In the genomic region with DNA sequence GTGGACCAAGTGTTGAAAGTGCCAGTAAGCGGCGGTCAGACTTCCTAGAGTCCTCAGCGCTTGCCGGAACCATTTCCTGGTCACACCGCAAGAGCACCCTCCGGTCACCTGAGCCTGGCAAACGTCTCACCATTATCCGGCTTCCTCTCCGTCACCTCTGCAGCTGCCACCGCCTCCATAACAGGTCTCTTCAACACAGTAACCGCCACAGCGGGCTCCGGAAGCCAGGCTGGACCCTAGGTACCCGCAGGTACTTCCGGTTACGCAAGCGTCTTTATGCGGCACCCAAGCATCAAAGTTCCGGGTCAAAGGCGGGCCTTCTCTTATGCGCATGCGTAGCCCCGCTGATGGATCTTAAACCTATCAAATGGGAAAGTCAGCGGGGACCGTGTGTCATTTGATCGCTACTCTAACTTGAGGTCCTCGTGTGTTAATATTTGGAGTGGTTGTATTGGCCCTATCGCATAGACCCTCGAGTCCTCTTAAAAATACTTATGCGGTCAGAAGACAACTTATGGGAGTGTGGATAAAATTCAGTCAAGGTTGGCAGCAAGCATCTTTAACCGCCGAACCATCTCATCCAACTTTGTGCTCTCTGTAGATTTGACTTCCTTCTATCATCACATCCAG, we compare ENCODE assay signal across 8 mouse cellular contexts. TPM values are rescaled to one million over a fixed set of nuclear protein-coding genes. Genes with fewer than 3 reads are reported as not detected.
A peak's percentile ranks its signal among the peaks of the same experiment; 100 is the strongest.
DNase-seq lines count a peak whose midpoint lies in the region; ATAC-seq lines count a peak whose summit lies in the region.

TSS of gene Ccdc97 (minus strand) at position 301 of the 630 bp plus-strand sequence.

- H3K9me3 ChIP-seq in heart, embryonic 14.5 days (ENCODE audit: control insufficient read depth, low read length) = no peaks in the 10 kb centered on the region
- no peaks in the 10 kb centered on the region for H3K9me3 ChIP-seq in liver, embryonic 13.5 days (replicated peaks)
- H3K9me3 ChIP-seq in stomach, embryonic 16.5 days (replicated peaks; ENCODE audit: control insufficient read depth, low read length) = no peaks in the 10 kb centered on the region

- peak within 1 kb of the TSS; percentile 93 for H3K4me2 ChIP-seq in heart, embryonic 14.5 days (ENCODE audit: low read length)
- H3K4me2 ChIP-seq in liver, embryonic 13.5 days = peak within 1 kb of the TSS; percentile 76
- peak within 1 kb of the TSS; percentile 94 for H3K4me2 ChIP-seq in stomach, embryonic 16.5 days (ENCODE audit: low read depth, low read length)

- H3K4me3 ChIP-seq in heart, embryonic 14.5 days (ENCODE audit: control insufficient read depth in 1 of 2, insufficient read depth in 1 of 2, low read depth in 1 of 2, low read length in 2 of 2) = peak within 1 kb of the TSS; percentile 75 to 93
- H3K4me3 ChIP-seq in liver, embryonic 13.5 days (replicated peaks) = peak within 1 kb of the TSS; percentile 70
- peak within 1 kb of the TSS; percentile 86 for H3K4me3 ChIP-seq in stomach, embryonic 16.5 days (replicated peaks; ENCODE audit: low read length)

- ATAC-seq in CD4-positive, CD25-positive, alpha-beta regulatory T cell, adult 4 months = peak; percentile 94
- ATAC-seq in heart, embryonic 14.5 days (ENCODE audit: insufficient number of reproducible peaks, insufficient read depth, low FRiP score, low read depth) = peak; percentile 69
- peak; percentile 80 for ATAC-seq in liver, embryonic 13.5 days (ENCODE audit: low read depth)
- ATAC-seq in stomach, embryonic 16.5 days (ENCODE audit: insufficient read depth, low FRiP score) = peak; percentile 88

- peaks cover 5 to 15% of the 10 kb centered on the region in 2 experiments; a peak in 3 of 4 replicates for H3K4me1 ChIP-seq in heart, embryonic 14.5 days (ENCODE audit: control insufficient read depth in 2 of 2, insufficient read depth in 2 of 2, low read length in 2 of 2)
- H3K4me1 ChIP-seq in liver, embryonic 13.5 days (replicated peaks) = peaks cover 57% of the 10 kb centered on the region
- H3K4me1 ChIP-seq in stomach, embryonic 16.5 days (ENCODE audit: control insufficient read depth, insufficient read depth, low read length) = peaks cover 13% of the 10 kb centered on the region

- H3K9ac ChIP-seq in heart, embryonic 14.5 days (ENCODE audit: low read length) = peak within 1 kb of the TSS; percentile 86
- H3K9ac ChIP-seq in liver, embryonic 13.5 days = peak within 1 kb of the TSS; percentile 82
- peak within 1 kb of the TSS; percentile 83 for H3K9ac ChIP-seq in stomach, embryonic 16.5 days (ENCODE audit: low read length)

- H3K27me3 ChIP-seq in heart, embryonic 14.5 days (ENCODE audit: control insufficient read depth, insufficient read depth, low read length) = no peaks in the 10 kb centered on the region
- no peaks in the 10 kb centered on the region for H3K27me3 ChIP-seq in liver, embryonic 13.5 days
- H3K27me3 ChIP-seq in stomach, embryonic 16.5 days (ENCODE audit: control insufficient read depth, insufficient read depth, low read length) = no peaks in the 10 kb centered on the region

- peaks cover 70% of the 10 kb centered on the region for H3K36me3 ChIP-seq in heart, embryonic 14.5 days (ENCODE audit: control insufficient read depth, insufficient read depth, low read length)
- peaks cover 70% of the 10 kb centered on the region for H3K36me3 ChIP-seq in liver, embryonic 13.5 days
- H3K36me3 ChIP-seq in stomach, embryonic 16.5 days (ENCODE audit: control insufficient read depth, insufficient read depth, low read length) = peaks cover 34% of the 10 kb centered on the region

- peak; percentile 94 for DNase-seq in c-Kit-negative CD71-positive TER-119-positive erythroid progenitor cells, embryonic 14.5 days (ENCODE audit: low read depth, low spot score)
- peak; percentile 87 for DNase-seq in fibroblast of lung, adult 2 months (ENCODE audit: low read depth)
- DNase-seq in kidney, postnatal 14 days = peak; percentile 96
- DNase-seq in liver, embryonic 13.5 days = peak; percentile 85
- peak; percentile 90 for DNase-seq in neural tube, embryonic 10.5 days (ENCODE audit: extremely low spot score, low spot score)

- WGBS in heart, embryonic 14.5 days = 3% methylated on average over 32 of the region's 32 CpGs
- 2% methylated on average over 32 of the region's 32 CpGs for WGBS in liver, embryonic 13.5 days (ENCODE audit: insufficient replicate concordance)
- whole genome bisulfite sequencing in stomach, embryonic 16.5 days = 4% methylated on average over 32 of the region's 32 CpGs

- H3K27ac ChIP-seq in heart, embryonic 14.5 days (replicated peaks in 1 of 2; ENCODE audit: control insufficient read depth in 1 of 2, insufficient read depth in 1 of 2, low read depth in 2 of 2, low read length in 2 of 2) = peak within 1 kb of the TSS; percentile 89
- peak within 1 kb of the TSS; percentile 77 for H3K27ac ChIP-seq in liver, embryonic 13.5 days
- peak within 1 kb of the TSS; percentile 91 for H3K27ac ChIP-seq in stomach, embryonic 16.5 days (ENCODE audit: low read length)

RNA-seq across cellular contexts. Expression of gene Ccdc97, which starts in this region (rescaled TPM):
- 10 to 100 TPM; 36.5 to 68.4 TPM for polyA plus RNA-seq in CD4-positive, CD25-positive, alpha-beta regulatory T cell, adult 4 months (2017; shearing (Covaris generic))
- polyA plus RNA-seq in heart, embryonic 14.5 days (2014; fragmentation: Nextera tagmentation; extraction: Ambion mirVana) = 23.4 and 24.5 TPM in 2 replicates
- 8.8 and 10.7 TPM in 2 replicates for polyA plus RNA-seq in liver, embryonic 13.5 days (2015; fragmentation: Nextera tagmentation; extraction: Ambion mirVana)
- 19.6 and 22.5 TPM in 2 replicates for polyA plus RNA-seq in stomach, embryonic 16.5 days (2015; fragmentation: Nextera tagmentation; extraction: Ambion mirVana)

Comparison
In these comparisons a context has a peak if more than half of its experiments do, and no peak if none do; other contexts are left out.
1. Peak in every context shown above with its lines: DNase-seq, ATAC-seq, H3K4me3 ChIP-seq and H3K27ac ChIP-seq.